Mouse (Mus musculus) heart, adult 2 months (tissue): Measurements from ENCODE around the gene Mapk3. TPM values are rescaled to one million over a fixed set of nuclear protein-coding genes. Genes with fewer than 3 reads are reported as not detected.

Experiments
- DNase-seq, 2 experiments: peaks; one replicate each; pipeline ENCODE4 v3.0.0; 2021
- H3K27ac ChIP-seq: fragments of 200-600 bp; 2 replicates; pipeline ENCODE4 v1.8.1; 2022
- H3K27me3 ChIP-seq: fragments of 200-500 bp; 2 replicates; pipeline ENCODE4 v1.6.1; 2012; ENCODE audit warnings: mild to moderate bottlenecking, low read length, inconsistent platforms, mixed read lengths; ENCODE audit not compliant: control insufficient read depth, insufficient read depth
- H3K36me3 ChIP-seq: fragments of 200-500 bp; 2 replicates; pipeline ENCODE4 v1.6.1; 2012; ENCODE audit warnings: low read length, inconsistent platforms; ENCODE audit not compliant: control insufficient read depth, insufficient read depth
- H3K4me1 ChIP-seq: fragments of 200-500 bp; 2 replicates; pipeline ENCODE4 v1.6.1; 2011; ENCODE audit warnings: low read length; ENCODE audit not compliant: control insufficient read depth, insufficient read depth
- H3K4me3 ChIP-seq: fragments of 200-600 bp; 2 replicates; pipeline ENCODE4 v1.8.1; 2022
- H3K79me2 ChIP-seq: fragments of 200-500 bp; replicated peaks from 2 replicates; pipeline ENCODE4 v1.6.1; 2012; ENCODE audit warnings: mild to moderate bottlenecking, inconsistent platforms, low read length, moderate library complexity, mixed read lengths; ENCODE audit not compliant: control insufficient read depth, insufficient read depth
- H3K9ac ChIP-seq: fragments of 200-500 bp; 2 replicates; pipeline ENCODE4 v1.6.1; 2012; ENCODE audit warnings: low read depth, mild to moderate bottlenecking, control low read depth, inconsistent platforms, low read length, mixed read lengths
- CTCF ChIP-seq: fragments of 200-600 bp; IDR thresholded peaks from 2 replicates; pipeline ENCODE4 v1.8.1; 2022; ENCODE audit warnings: antibody characterized with exemption, mild to moderate bottlenecking, moderate library complexity
- EP300 ChIP-seq: fragments of 200-500 bp; IDR thresholded peaks from 2 replicates; pipeline ENCODE4 v1.6.1; 2011; ENCODE audit warnings: low read depth, low read length, control low read depth; ENCODE audit not compliant: insufficient read depth
- POLR2A ChIP-seq: fragments of 200-500 bp; IDR thresholded peaks from 2 replicates; pipeline ENCODE4 v1.6.1; 2011; ENCODE audit warnings: mild to moderate bottlenecking, low read depth, low read length, control low read depth; ENCODE audit not compliant: insufficient read depth
- WGBS: fragments of 180-500 bp; shearing (Covaris S2); methylation state at CpG from one replicate; pipeline ENCODE4 v1.1.7; 2018; 5-methylcytosine and 5-hydroxymethylcytosine counted together
- intact Hi-C: fragments of 180-260 bp; cut with DNase I; formaldehyde crosslinking; loops from one replicate; pipeline ENCODE4 v1.15.1; 2025
- polyA plus RNA-seq: library from polyadenylated mRNA; depleted of rRNA; stranded (reverse); fragments of >200 nt; gene quantifications from 2 replicates; pipeline ENCODE4 v1.2.3, GENCODE M21; 2012
- total RNA-seq, 2 experiments: library from RNA; stranded (reverse); gene quantifications; 2 replicates each; pipeline ENCODE4 v1.2.3; 2021

Gene Mapk3
- total and polyA plus RNA-seq, 3 experiments = 45.9 to 111 (median 53.1) TPM

GRCm38 (mm10) chr7:126780971-126781635, 21.7 kb downstream of the Mapk3 start, which contains the start of gene Tbx6:
TSS of gene Tbx6 (plus strand) at chr7:126781483.
- no peak for DNase-seq
- intact Hi-C loops = loop anchor here (2.0 to 5.0 kb wide), 2 partner anchors 18 to 81 kb away; partner anchors contain the start of genes Hirip3 and Ino80e
- Histone ChIP-seq H3K27ac (peak within 1 kb of the TSS; percentile 50), H3K4me3 (peak within 1 kb of the TSS; percentile 49), H3K27me3 (no peaks in the 10 kb centered on the region), H3K4me1 (peaks cover 11% of the 10 kb centered on the region), H3K36me3 (peaks cover 5% of the 10 kb centered on the region), H3K79me2 (peaks cover 5% of the 10 kb centered on the region), H3K9ac (peak within 1 kb of the TSS; percentile 36)
- WGBS = 10% methylated on average over 22 of the region's 22 CpGs
- no peak for TF ChIP-seq CTCF
- no peak for TF ChIP-seq POLR2A
- no peak for TF ChIP-seq EP300

GRCm38 (mm10) chr7:126781661-126782370, 22.4 kb downstream of the Mapk3 start:
- Histone ChIP-seq H3K27ac (peak overlapping the region; percentile 36; the same call in 1 of the 2 replicates), H3K27me3 (no peaks in the 10 kb centered on the region), H3K4me3 (no peak overlapping the region), H3K4me1 (peaks cover 11% of the 10 kb centered on the region), H3K79me2 (peaks cover 5% of the 10 kb centered on the region), H3K36me3 (peaks cover 5% of the 10 kb centered on the region), H3K9ac (no peak overlapping the region)
- WGBS = 57% methylated on average over 11 of the region's 11 CpGs
- intact Hi-C loops = loop anchor here (2.0 to 5.0 kb wide), 2 partner anchors 17 to 80 kb away; partner anchors contain the start of genes Hirip3 and Ino80e
- TF ChIP-seq EP300 = no peak
- no peak for TF ChIP-seq CTCF
- no peak for TF ChIP-seq POLR2A
- DNase-seq = no peak

- Histone ChIP-seq H3K79me2 (0 out of 2 replicates have a peak, but pooled peaks cover under 1% of the 10 kb centered on the region), H3K27ac (no peak overlapping the region), H3K4me1 (peaks cover 9% of the 10 kb centered on the region), H3K36me3 (peaks cover 5% of the 10 kb centered on the region), H3K4me3 (no peak overlapping the region), H3K27me3 (no peaks in the 10 kb centered on the region), H3K9ac (no peak overlapping the region)
- DNase-seq = no peak
- TF ChIP-seq POLR2A (no peak), CTCF (no peak)
- intact Hi-C loops = loop anchor here (5.0 kb wide), 1 partner anchor 80 kb away; the partner anchor contains the start of genes Hirip3 and Ino80e
- WGBS = 72% methylated on average over 13 of the region's 13 CpGs
Observed at GRCm38 (mm10) chr7:126782693-126783092, 23.3 kb downstream of the Mapk3 start.

GRCm38 (mm10) chr7:126784469-126784868, 25.1 kb downstream of the Mapk3 start:
- intact Hi-C loops = loop anchor here (5.0 kb wide), 1 partner anchor 78 kb away; the partner anchor contains the start of genes Hirip3 and Ino80e
- WGBS = 69% methylated on average over 7 of the region's 7 CpGs
- H3K27ac ChIP-seq = no peak overlapping the region
- no peaks in the 10 kb centered on the region for H3K36me3 ChIP-seq
- H3K27me3 ChIP-seq = no peaks in the 10 kb centered on the region
- H3K4me1 ChIP-seq = peaks cover 2% of the 10 kb centered on the region; the same call in 1 of the 2 replicates
- no peak for TF ChIP-seq CTCF
- no peak for TF ChIP-seq POLR2A
- no peak for TF ChIP-seq EP300
- no peak overlapping the region for H3K9ac ChIP-seq
- no peak for DNase-seq
- H3K4me3 ChIP-seq = no peak overlapping the region
- no peaks in the 10 kb centered on the region; the same call in 1 of the 2 replicates for H3K79me2 ChIP-seq

- Histone ChIP-seq H3K27ac (no peak overlapping the region), H3K4me3 (no peak overlapping the region), H3K27me3 (no peaks in the 10 kb centered on the region), H3K4me1 (peaks cover 2% of the 10 kb centered on the region; the same call in 1 of the 2 replicates), H3K9ac (no peak overlapping the region), H3K36me3 (no peaks in the 10 kb centered on the region), H3K79me2 (no peaks in the 10 kb centered on the region; the same call in 1 of the 2 replicates)
- TF ChIP-seq CTCF (no peak), EP300 (no peak), POLR2A (no peak)
- WGBS = 64% methylated on average over 4 of the region's 4 CpGs
- no peak for DNase-seq
- intact Hi-C loops = no loop called here
Observed at GRCm38 (mm10) chr7:126785056-126785455, 25.7 kb downstream of the Mapk3 start.
